Mouse (Mus musculus): Measurements from ENCODE around the gene Olfr64.

DNA sequence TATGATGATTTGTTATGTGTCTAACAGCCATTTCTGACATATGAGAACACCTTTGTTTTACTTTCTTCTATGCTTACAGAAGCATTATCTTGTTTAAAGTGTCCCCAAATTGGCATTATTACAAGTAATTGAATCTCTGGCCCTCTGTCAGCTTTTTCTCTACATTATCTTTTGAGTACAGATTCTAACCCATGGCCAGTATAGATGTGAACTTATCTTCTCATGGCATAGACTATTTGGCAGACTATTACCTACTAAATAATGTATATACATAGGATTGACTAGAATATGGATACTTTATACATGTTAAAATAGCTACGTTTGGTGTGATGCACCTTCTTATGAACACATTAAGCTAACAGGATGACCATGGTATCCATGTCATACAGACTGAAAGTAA lies 39.6 kb downstream of the Olfr64 start:
- TF ChIP-seq EP300 (IDR thresholded peaks at IDR 0.05; ENCODE audit: low read depth): peak; percentile 78
- no peak for TF ChIP-seq CTCF (IDR thresholded peaks at IDR 0.05; ENCODE audit: low read depth)

All from liver, embryonic 14.5 days (tissue).